Mouse (Mus musculus): Measurements from ENCODE around the gene Pum2. TPM values are rescaled to one million over a fixed set of nuclear protein-coding genes. Genes with fewer than 3 reads are reported as not detected.

The Pum2 gene
- total RNA-seq, 1 experiment: 74.8 TPM

- no peaks in the 10 kb centered on the region for H3K4me1 ChIP-seq (ENCODE audit: control insufficient read depth in 2 of 2, insufficient read depth in 2 of 2, low read length in 2 of 2, poor library complexity in 1 of 2)
- no peaks in the 10 kb centered on the region for H3K9me3 ChIP-seq (ENCODE audit: control insufficient read depth, insufficient read depth, low read depth, low read length)
- no peak overlapping the region for H3K27ac ChIP-seq (ENCODE audit: insufficient read depth, low read depth, low read length, poor library complexity, severe bottlenecking)
- no peaks in the 10 kb centered on the region for H3K36me3 ChIP-seq (ENCODE audit: control insufficient read depth, insufficient read depth, low read length, poor library complexity, severe bottlenecking)
- TF ChIP-seq ZC3H11A (IDR thresholded peaks at IDR 0.05; ENCODE audit: borderline replicate concordance, low read depth, low read length): no peak
- TF ChIP-seq ZNF384 (IDR thresholded peaks at IDR 0.05; ENCODE audit: low read depth, low read length): no peak
- TF ChIP-seq MAFK (IDR thresholded peaks at IDR 0.05; ENCODE audit: insufficient read depth, low read depth, low read length): no peak
- TF ChIP-seq CHD2 (IDR thresholded peaks at IDR 0.05; ENCODE audit: low read depth, low read length): no peak
- no peak for TF ChIP-seq HCFC1 (IDR thresholded peaks at IDR 0.05; ENCODE audit: borderline replicate concordance, insufficient read depth, low read length)
- H3K9ac ChIP-seq (ENCODE audit: insufficient read depth, low read depth, low read length, poor library complexity, severe bottlenecking): no peak overlapping the region
- in situ Hi-C loops (cut with MboI; ENCODE audit: low sequenced_read_pairs in 2 of 2, unreplicated experiment in 2 of 2): no loop called here
- H3K4me3 ChIP-seq (ENCODE audit: insufficient read depth in 1 of 2, low read depth in 1 of 2, low read length in 2 of 2, poor library complexity in 1 of 2, severe bottlenecking in 1 of 2): no peak overlapping the region
- DNase-seq (ENCODE audit: low read depth, low spot score): no peak
Observed at GRCm38 (mm10) chr12:8662175-8662574, 11.8 kb upstream of the Pum2 start.

DNA sequence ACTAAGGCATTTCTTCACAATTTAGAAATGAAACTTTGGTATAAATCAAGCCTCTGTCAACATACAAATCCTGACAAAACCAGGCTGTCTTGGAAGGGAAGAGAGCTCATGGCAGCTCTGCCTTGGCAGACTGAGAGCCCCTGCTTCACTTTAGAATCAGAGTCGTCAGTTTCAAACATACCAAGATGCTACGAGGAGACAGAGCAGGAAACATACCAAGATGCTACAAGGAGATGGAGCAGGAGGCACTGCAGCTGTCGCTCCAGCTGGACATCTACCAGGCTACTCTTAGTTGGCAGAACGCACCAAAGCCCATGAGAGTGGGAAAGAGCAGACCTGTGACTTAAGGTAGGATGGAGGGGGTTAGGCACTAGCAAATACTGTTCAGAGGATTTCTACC lies 11.2 kb upstream of the Pum2 start:
- H3K4me1 ChIP-seq (ENCODE audit: control insufficient read depth in 2 of 2, insufficient read depth in 2 of 2, low read length in 2 of 2, poor library complexity in 1 of 2): no peaks in the 10 kb centered on the region
- H3K9me3 ChIP-seq (ENCODE audit: control insufficient read depth, insufficient read depth, low read depth, low read length): no peaks in the 10 kb centered on the region
- no peak overlapping the region for H3K9ac ChIP-seq (ENCODE audit: insufficient read depth, low read depth, low read length, poor library complexity, severe bottlenecking)
- no peaks in the 10 kb centered on the region for H3K36me3 ChIP-seq (ENCODE audit: control insufficient read depth, insufficient read depth, low read length, poor library complexity, severe bottlenecking)
- no peak overlapping the region for H3K27ac ChIP-seq (ENCODE audit: insufficient read depth, low read depth, low read length, poor library complexity, severe bottlenecking)
- in situ Hi-C loops (cut with MboI; ENCODE audit: low sequenced_read_pairs in 2 of 2, unreplicated experiment in 2 of 2): no loop called here
- no peak overlapping the region for H3K4me3 ChIP-seq (ENCODE audit: insufficient read depth in 1 of 2, low read depth in 1 of 2, low read length in 2 of 2, poor library complexity in 1 of 2, severe bottlenecking in 1 of 2)
- DNase-seq (ENCODE audit: low read depth, low spot score): no peak
- TF ChIP-seq CHD2 (IDR thresholded peaks at IDR 0.05; ENCODE audit: low read depth, low read length): no peak
- TF ChIP-seq MAFK (IDR thresholded peaks at IDR 0.05; ENCODE audit: insufficient read depth, low read depth, low read length): no peak
- no peak for TF ChIP-seq ZNF384 (IDR thresholded peaks at IDR 0.05; ENCODE audit: low read depth, low read length)
- TF ChIP-seq HCFC1 (IDR thresholded peaks at IDR 0.05; ENCODE audit: borderline replicate concordance, insufficient read depth, low read length): no peak
- TF ChIP-seq ZC3H11A (IDR thresholded peaks at IDR 0.05; ENCODE audit: borderline replicate concordance, low read depth, low read length): no peak

DNA sequence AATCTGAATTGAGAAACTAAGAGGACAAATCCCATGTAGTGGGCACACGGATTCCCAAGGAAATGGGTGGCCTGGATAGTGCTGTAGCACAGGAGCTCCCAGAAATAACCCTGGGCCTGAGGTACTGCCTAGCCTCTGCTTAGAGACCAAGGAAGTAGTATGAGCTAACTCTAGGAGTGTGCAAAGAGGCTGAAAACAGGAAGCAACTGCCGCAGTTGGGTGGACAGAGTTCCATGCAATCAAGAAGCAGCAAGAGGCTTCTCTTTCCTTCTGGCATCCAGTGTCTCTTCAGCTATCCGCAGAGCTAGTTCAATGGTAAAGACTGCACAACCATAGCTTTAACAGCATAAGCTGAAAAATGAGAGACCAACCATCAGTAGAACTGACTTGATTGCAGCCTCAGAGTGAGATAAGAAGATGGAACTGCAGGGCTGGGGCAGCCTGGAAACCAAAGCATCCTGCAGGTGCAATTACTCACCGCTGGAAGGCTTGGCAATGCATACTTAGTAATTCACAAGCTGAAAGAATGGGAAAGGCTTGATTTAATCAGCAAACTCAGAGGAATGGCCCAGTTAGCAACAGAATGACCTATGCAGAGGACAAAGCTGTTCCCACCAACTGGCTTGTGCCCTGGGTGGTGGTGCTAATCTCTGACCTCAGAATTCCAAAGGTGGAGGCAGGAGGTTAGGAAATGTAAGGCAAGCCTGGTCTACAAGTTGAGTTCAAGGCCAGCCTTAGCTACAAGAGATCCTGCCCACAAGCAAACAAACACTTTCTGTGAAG lies 6.3 kb upstream of the Pum2 start:
- DNase-seq (ENCODE audit: low read depth, low spot score): no peak
- H3K4me1 ChIP-seq (ENCODE audit: control insufficient read depth in 2 of 2, insufficient read depth in 2 of 2, low read length in 2 of 2, poor library complexity in 1 of 2): no peaks in the 10 kb centered on the region
- no peak overlapping the region for H3K27ac ChIP-seq (ENCODE audit: insufficient read depth, low read depth, low read length, poor library complexity, severe bottlenecking)
- no peak overlapping the region for H3K4me3 ChIP-seq (ENCODE audit: insufficient read depth in 1 of 2, low read depth in 1 of 2, low read length in 2 of 2, poor library complexity in 1 of 2, severe bottlenecking in 1 of 2)
- no peaks in the 10 kb centered on the region for H3K9me3 ChIP-seq (ENCODE audit: control insufficient read depth, insufficient read depth, low read depth, low read length)
- in situ Hi-C loops (cut with MboI; ENCODE audit: low sequenced_read_pairs in 2 of 2, unreplicated experiment in 2 of 2): no loop called here
- TF ChIP-seq HCFC1 (IDR thresholded peaks at IDR 0.05; ENCODE audit: borderline replicate concordance, insufficient read depth, low read length) (no peak), MAFK (IDR thresholded peaks at IDR 0.05; ENCODE audit: insufficient read depth, low read depth, low read length) (no peak), CHD2 (IDR thresholded peaks at IDR 0.05; ENCODE audit: low read depth, low read length) (no peak), ZNF384 (IDR thresholded peaks at IDR 0.05; ENCODE audit: low read depth, low read length) (no peak), ZC3H11A (IDR thresholded peaks at IDR 0.05; ENCODE audit: borderline replicate concordance, low read depth, low read length) (no peak)
- no peaks in the 10 kb centered on the region for H3K36me3 ChIP-seq (ENCODE audit: control insufficient read depth, insufficient read depth, low read length, poor library complexity, severe bottlenecking)
- H3K9ac ChIP-seq (ENCODE audit: insufficient read depth, low read depth, low read length, poor library complexity, severe bottlenecking): no peak overlapping the region

DNA sequence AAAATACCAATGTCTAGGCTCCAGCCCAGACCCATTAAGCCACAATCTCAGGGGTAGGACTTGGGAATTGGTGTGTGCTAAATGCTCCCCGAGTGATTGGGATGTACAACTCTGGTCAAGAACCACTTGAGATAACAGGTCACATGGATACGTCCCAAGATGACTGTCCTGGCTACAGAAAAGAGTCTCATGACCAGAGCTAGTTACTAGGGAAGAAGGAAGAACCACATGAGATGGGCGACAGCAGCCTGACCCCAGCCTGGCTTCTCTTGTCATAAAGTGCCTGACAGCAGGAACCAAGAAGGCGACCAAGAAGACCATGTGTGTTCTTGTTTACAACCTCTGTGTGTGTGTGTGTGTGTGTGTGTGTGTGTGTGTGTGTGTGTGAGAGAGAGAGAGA lies 4.5 kb upstream of the Pum2 start:
- no peak overlapping the region for H3K9ac ChIP-seq (ENCODE audit: insufficient read depth, low read depth, low read length, poor library complexity, severe bottlenecking)
- in situ Hi-C loops (cut with MboI; ENCODE audit: low sequenced_read_pairs in 2 of 2, unreplicated experiment in 2 of 2): no loop called here

More for the DNA sequence above, 4.5 kb upstream of the Pum2 start:
- H3K4me3 ChIP-seq (ENCODE audit: insufficient read depth in 1 of 2, low read depth in 1 of 2, low read length in 2 of 2, poor library complexity in 1 of 2, severe bottlenecking in 1 of 2): no peak overlapping the region
- H3K4me1 ChIP-seq (ENCODE audit: control insufficient read depth in 2 of 2, insufficient read depth in 2 of 2, low read length in 2 of 2, poor library complexity in 1 of 2): no peaks in the 10 kb centered on the region
- H3K9me3 ChIP-seq (ENCODE audit: control insufficient read depth, insufficient read depth, low read depth, low read length): no peaks in the 10 kb centered on the region
- no peak overlapping the region for H3K27ac ChIP-seq (ENCODE audit: insufficient read depth, low read depth, low read length, poor library complexity, severe bottlenecking)
- DNase-seq (ENCODE audit: low read depth, low spot score): no peak
- no peak for TF ChIP-seq ZNF384 (IDR thresholded peaks at IDR 0.05; ENCODE audit: low read depth, low read length)
- no peak for TF ChIP-seq ZC3H11A (IDR thresholded peaks at IDR 0.05; ENCODE audit: borderline replicate concordance, low read depth, low read length)
- TF ChIP-seq CHD2 (IDR thresholded peaks at IDR 0.05; ENCODE audit: low read depth, low read length): no peak
- no peak for TF ChIP-seq MAFK (IDR thresholded peaks at IDR 0.05; ENCODE audit: insufficient read depth, low read depth, low read length)
- TF ChIP-seq HCFC1 (IDR thresholded peaks at IDR 0.05; ENCODE audit: borderline replicate concordance, insufficient read depth, low read length): no peak
- no peaks in the 10 kb centered on the region for H3K36me3 ChIP-seq (ENCODE audit: control insufficient read depth, insufficient read depth, low read length, poor library complexity, severe bottlenecking)

All from ES-E14 (cell line).